Mouse (Mus musculus): ENCODE data around the gene Lrriq1. TPM values are rescaled to one million over a fixed set of nuclear protein-coding genes. Genes with fewer than 3 reads are reported as not detected.

The Lrriq1 gene
- total RNA-seq (2023), result not detected in 4 replicates

DNA sequence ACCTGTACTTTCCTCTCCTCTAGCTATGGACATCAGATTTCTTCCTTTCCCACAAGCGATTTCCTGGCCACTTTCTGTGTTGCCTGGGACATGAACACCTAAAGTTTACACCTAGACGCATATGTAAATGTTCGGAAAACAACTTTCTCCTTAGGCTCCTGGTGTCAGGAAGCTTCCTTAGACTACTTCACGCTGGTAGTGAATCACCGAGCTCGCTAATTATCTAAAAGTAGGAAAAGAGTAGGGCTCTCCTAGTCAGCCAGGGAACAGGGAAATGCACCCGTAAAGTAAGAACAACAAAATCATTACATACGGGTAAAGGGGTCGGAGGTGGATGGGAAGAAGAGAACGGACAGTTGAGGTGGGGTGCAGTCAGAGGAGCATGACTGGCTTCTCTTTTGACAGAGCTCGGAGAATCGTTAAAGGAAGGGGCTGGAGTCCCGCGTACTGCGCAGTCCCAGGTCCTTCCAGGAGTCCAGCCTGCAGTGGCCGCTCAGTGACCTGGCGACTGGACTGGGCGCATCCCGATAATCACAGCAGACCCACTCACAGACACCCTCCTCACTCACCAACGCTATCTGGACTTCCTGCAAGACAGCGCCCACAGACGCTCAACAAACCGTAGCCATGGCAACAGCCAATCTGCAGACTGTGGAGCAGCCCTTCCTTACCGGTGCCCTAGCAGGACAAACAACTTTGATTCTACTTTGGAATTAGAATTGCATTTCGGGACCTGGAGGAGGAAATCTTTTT, at the start of gene Lrriq1:
TSS of gene Lrriq1 (minus strand) at position 616 of the 753 bp plus-strand sequence.

GRCm38 (mm10) chr10:103029730-103030490, 206.2 kb downstream of the Lrriq1 start, which contains the start of gene Alx1:
Alx1 (minus strand) TSS chr10:103030215.

Other genes with a start within 250 kb of the Lrriq1 start
- not detected in 4 replicates for gene Alx1, start 206.1 kb downstream of the Lrriq1 start, total RNA-seq (2023)
- not detected in 4 replicates for gene Slc6a15, start 131.5 kb upstream of the Lrriq1 start, total RNA-seq (2023)

Data from B cell, adult 62 days (primary cell).